Mouse (Mus musculus) forebrain, embryonic 15.5 days (tissue): ENCODE results near the gene Ormdl2. TPM values are rescaled to one million over a fixed set of nuclear protein-coding genes. Genes with fewer than 3 reads are reported as not detected.

Experiments
- ATAC-seq: fragments of 200-750 bp; cut with Nextera tagmentation; replicated peaks from 2 replicates; pipeline ENCODE4 v1.8.0; 2017; ENCODE audit warnings: mild to moderate bottlenecking, moderate TSS enrichment, moderate library complexity
- H3K27ac ChIP-seq: fragments of 300-500 bp; sonication (generic); replicated peaks from 2 replicates; pipeline ENCODE4 v1.5.1; 2015; ENCODE audit warnings: mild to moderate bottlenecking, inconsistent platforms
- H3K27me3 ChIP-seq: fragments of 300-500 bp; sonication (generic); 2 replicates; pipeline ENCODE4 v1.6.1; 2015; ENCODE audit warnings: inconsistent platforms
- H3K36me3 ChIP-seq: fragments of 300-500 bp; sonication (generic); 2 replicates; pipeline ENCODE4 v1.6.1; 2015; ENCODE audit warnings: mild to moderate bottlenecking, inconsistent platforms
- H3K4me1 ChIP-seq: fragments of 300-500 bp; sonication (generic); 2 replicates; pipeline ENCODE4 v1.6.1; 2015; ENCODE audit warnings: inconsistent platforms
- H3K4me2 ChIP-seq: fragments of 300-500 bp; sonication (generic); replicated peaks from 2 replicates; pipeline ENCODE4 v1.6.1; 2015; ENCODE audit warnings: mild to moderate bottlenecking, inconsistent platforms
- H3K4me3 ChIP-seq: fragments of 300-500 bp; sonication (generic); 2 replicates; pipeline ENCODE4 v1.5.1; 2015; ENCODE audit warnings: mild to moderate bottlenecking, inconsistent platforms
- H3K9ac ChIP-seq: fragments of 300-500 bp; sonication (generic); replicated peaks from 2 replicates; pipeline ENCODE4 v1.6.1; 2015; ENCODE audit warnings: mild to moderate bottlenecking, inconsistent platforms
- H3K9me3 ChIP-seq: fragments of 300-500 bp; sonication (generic); 2 replicates; pipeline ENCODE4 v1.6.1; 2016; ENCODE audit warnings: inconsistent platforms
- WGBS: fragments of 180-500 bp; shearing (Covaris S2); methylation state at CpG from one replicate; pipeline ENCODE4 v1.1.7; 2015; ENCODE audit warnings: mixed read lengths; 5-methylcytosine and 5-hydroxymethylcytosine counted together
- polyA plus RNA-seq: library from polyadenylated mRNA; unstranded; fragments of >200 nt; fragmentation: Nextera tagmentation; extraction: Ambion mirVana; gene quantifications from 2 replicates; pipeline ENCODE4 v1.2.1, GENCODE M21; 2015

Ormdl2 gene
- polyA plus RNA-seq, 1 experiment from 2014 or later = 28.1 TPM

GRCm38 (mm10) chr10:128772895-128773294, 48.5 kb downstream of the Ormdl2 start:
- Histone ChIP-seq H3K9me3 (no peaks in the 10 kb centered on the region), H3K4me1 (no peaks in the 10 kb centered on the region), H3K36me3 (0 out of 2 replicates have a peak, but pooled peaks cover 3% of the 10 kb centered on the region), H3K27ac (no peak overlapping the region), H3K27me3 (no peaks in the 10 kb centered on the region), H3K9ac (no peak overlapping the region), H3K4me3 (no peak overlapping the region), H3K4me2 (no peak overlapping the region)
- no peak for ATAC-seq
- WGBS = 85% methylated on average over 2 of the region's 2 CpGs

Other genes starting within 250 kb of the Ormdl2 start
- 0.42 TPM in 2 replicates for gene Erbb3, start 232.0 kb downstream of the Ormdl2 start, polyA plus RNA-seq
- gene Rps26, start 194.9 kb downstream of the Ormdl2 start, polyA plus RNA-seq = 441 and 472 TPM in 2 replicates
- 11.3 TPM in 2 replicates for gene Ikzf4, start 175.7 kb downstream of the Ormdl2 start, polyA plus RNA-seq
- 12.3 and 12.5 TPM in 2 replicates for gene Suox, start 147.6 kb downstream of the Ormdl2 start, polyA plus RNA-seq
- gene Rab5b, start 125.4 kb downstream of the Ormdl2 start, polyA plus RNA-seq = 116 and 117 TPM in 2 replicates
- 0.09 and 0.33 TPM in 2 replicates for gene Pmel, start 117.5 kb downstream of the Ormdl2 start, polyA plus RNA-seq
- gene Cdk2, start 116.6 kb downstream of the Ormdl2 start, polyA plus RNA-seq = 37.6 and 39.7 TPM in 2 replicates
- gene Dgka, start 76.8 kb downstream of the Ormdl2 start, polyA plus RNA-seq = 4.2 and 4.5 TPM in 2 replicates
- 42.9 and 47.2 TPM in 2 replicates for gene Pym1, start 73.8 kb downstream of the Ormdl2 start, polyA plus RNA-seq
- gene Mmp19, start 30.7 kb downstream of the Ormdl2 start, polyA plus RNA-seq = 0.20 and 0.43 TPM in 2 replicates
- gene Dnajc14, start 17.6 kb downstream of the Ormdl2 start, polyA plus RNA-seq = 60.4 and 62.8 TPM in 2 replicates
- gene Tmem198b, start 17.3 kb downstream of the Ormdl2 start, polyA plus RNA-seq = 12.6 and 13.6 TPM in 2 replicates
- 190 and 199 TPM in 2 replicates for gene Sarnp, start 4.3 kb downstream of the Ormdl2 start, polyA plus RNA-seq
- gene Gdf11, start 70.1 kb upstream of the Ormdl2 start, polyA plus RNA-seq = 7.5 and 8.7 TPM in 2 replicates
- gene Cd63, start 79.3 kb upstream of the Ormdl2 start, polyA plus RNA-seq = 125 and 142 TPM in 2 replicates
- 11.7 and 12.6 TPM in 2 replicates for gene Rdh5, start 101.2 kb upstream of the Ormdl2 start, polyA plus RNA-seq
- 230 and 251 TPM in 2 replicates for gene Bloc1s1, start 102.4 kb upstream of the Ormdl2 start, polyA plus RNA-seq
- gene Itga7, start 112.2 kb upstream of the Ormdl2 start, polyA plus RNA-seq = 2.1 TPM in 2 replicates
- gene Mettl7b, start 139.3 kb upstream of the Ormdl2 start, polyA plus RNA-seq = not detected in 2 replicates
- not detected in 2 replicates for gene Olfr9, start 167.8 kb upstream of the Ormdl2 start, polyA plus RNA-seq
- gene Olfr763, start 189.1 kb upstream of the Ormdl2 start, polyA plus RNA-seq = not detected in 2 replicates
- gene Olfr764-ps1, start 218.3 kb upstream of the Ormdl2 start, polyA plus RNA-seq = not detected in 2 replicates
- not detected in 2 replicates for gene Olfr765, start 228.4 kb upstream of the Ormdl2 start, polyA plus RNA-seq
- not detected in 2 replicates for gene Olfr766-ps1, start 247.3 kb upstream of the Ormdl2 start, polyA plus RNA-seq